Mouse (Mus musculus) MEL (cell line): ENCODE measurements around the gene Atg5. TPM values are rescaled to one million over a fixed set of nuclear protein-coding genes. Genes with fewer than 3 reads are reported as not detected.
"Not testable (repeated sequence)": the region's sequence is repeated elsewhere in the genome, so short reads cannot be mapped to it uniquely, and the experiment has no call there.

Experiments
- DNase-seq: peaks from one replicate; pipeline ENCODE4 v3.0.0; 2011; ENCODE audit warnings: low read depth, low spot score
- H3K27ac ChIP-seq: 2 replicates; pipeline ENCODE4 v1.5.1; 2012; ENCODE audit warnings: low read depth, mild to moderate bottlenecking, control low read depth, low read length, moderate library complexity; ENCODE audit not compliant: control insufficient read depth
- H3K27me3 ChIP-seq, 2 experiments: fragments of 150-350 bp in 1 of 2; sonication (generic) in 1 of 2; 2 replicates each; pipeline ENCODE4 v1.6.1; 2012; ENCODE audit warnings: low read length in 2 of 2, mild to moderate bottlenecking in 2 of 2, improper control_type of control experiment in 1 of 2, moderate library complexity in 1 of 2; ENCODE audit not compliant: insufficient read depth in 2 of 2, control insufficient read depth in 1 of 2
- H3K36me3 ChIP-seq, 2 experiments: 2 replicates each; pipeline ENCODE4 v1.6.1; 2012 to 2014; ENCODE audit warnings: low read length in 2 of 2, improper control_type of control experiment in 1 of 2, inconsistent platforms in 1 of 2, mild to moderate bottlenecking in 1 of 2; ENCODE audit not compliant: insufficient read depth in 2 of 2, control insufficient read depth in 1 of 2
- H3K4me1 ChIP-seq, 2 experiments: fragments of 150-350 bp in 1 of 2; sonication (generic) in 1 of 2; 2 replicates each; pipeline ENCODE4 v1.6.1; 2012; ENCODE audit warnings: low read length in 2 of 2, improper control_type of control experiment in 1 of 2, mild to moderate bottlenecking in 1 of 2; ENCODE audit not compliant: insufficient read depth in 2 of 2, control insufficient read depth in 1 of 2
- H3K4me3 ChIP-seq, 2 experiments: fragments of 150-350 bp in 1 of 2; sonication (generic) in 1 of 2; 2 replicates each; pipeline ENCODE4 v1.5.1; 2012; ENCODE audit warnings: low read depth in 2 of 2, low read length in 2 of 2, mild to moderate bottlenecking in 2 of 2, moderate library complexity in 2 of 2, control low read depth in 1 of 2, improper control_type of control experiment in 1 of 2; ENCODE audit not compliant: control insufficient read depth in 1 of 2, insufficient read depth in 1 of 2
- H3K79me2 ChIP-seq: 2 replicates; pipeline ENCODE4 v1.6.1; 2012; ENCODE audit warnings: mild to moderate bottlenecking, low read length, moderate library complexity; ENCODE audit not compliant: control insufficient read depth, poor library complexity, insufficient read depth
- H3K9ac ChIP-seq: 2 replicates; pipeline ENCODE4 v1.6.1; 2012; ENCODE audit warnings: low read depth, mild to moderate bottlenecking, control low read depth, low read length, moderate library complexity; ENCODE audit not compliant: control insufficient read depth, poor library complexity, severe bottlenecking
- H3K9me3 ChIP-seq: fragments of 150-350 bp; sonication (generic); replicated peaks from 2 replicates; pipeline ENCODE4 v1.6.1; 2012; ENCODE audit warnings: mild to moderate bottlenecking, low read length, improper control_type of control experiment, moderate library complexity; ENCODE audit not compliant: insufficient read depth
- BHLHE40 ChIP-seq: IDR thresholded peaks from 2 replicates; pipeline ENCODE4 v1.6.1; 2012; ENCODE audit warnings: low read depth, mild to moderate bottlenecking, inconsistent platforms, low read length, improper control_type of control experiment, borderline replicate concordance
- EP300 ChIP-seq, 2 experiments: IDR thresholded peaks; 2 replicates each; pipeline ENCODE4 v1.6.1; 2011; ENCODE audit warnings: improper control_type of control experiment in 2 of 2, low read length in 2 of 2, low read depth in 1 of 2, mild to moderate bottlenecking in 1 of 2
- ETS1 ChIP-seq: IDR thresholded peaks from 2 replicates; pipeline ENCODE4 v1.6.1; 2012; ENCODE audit warnings: low read depth, mild to moderate bottlenecking, inconsistent platforms, low read length, improper control_type of control experiment, moderate library complexity
- GATA1 ChIP-seq: IDR thresholded peaks from 2 replicates; pipeline ENCODE4 v1.6.1; 2011; ENCODE audit warnings: low read depth, low read length, improper control_type of control experiment
- HCFC1 ChIP-seq: IDR thresholded peaks from 2 replicates; pipeline ENCODE4 v1.6.1; 2012; ENCODE audit warnings: low read depth, mild to moderate bottlenecking, inconsistent platforms, low read length, improper control_type of control experiment, moderate library complexity
- JUND ChIP-seq: IDR thresholded peaks from 2 replicates; pipeline ENCODE4 v1.6.1; 2011; ENCODE audit warnings: low read depth, mild to moderate bottlenecking, improper control_type of control experiment, low read length
- MAFK ChIP-seq: IDR thresholded peaks from 2 replicates; pipeline ENCODE4 v1.6.1; 2011; ENCODE audit warnings: low read depth, mild to moderate bottlenecking, low read length, improper control_type of control experiment, borderline replicate concordance
- MAX ChIP-seq: IDR thresholded peaks from 2 replicates; pipeline ENCODE4 v1.6.1; 2011; ENCODE audit warnings: low read length, improper control_type of control experiment
- MEF2A ChIP-seq: IDR thresholded peaks from 2 replicates; pipeline ENCODE4 v1.6.1; 2014; ENCODE audit warnings: low read depth, mild to moderate bottlenecking, inconsistent platforms, low read length, improper control_type of control experiment; ENCODE audit not compliant: poor library complexity, insufficient replicate concordance, severe bottlenecking; ENCODE audit errors: extremely low read depth
- MXI1 ChIP-seq: IDR thresholded peaks from 2 replicates; pipeline ENCODE4 v1.6.1; 2011; ENCODE audit warnings: mild to moderate bottlenecking, low read depth, low read length, improper control_type of control experiment
- MYB ChIP-seq: IDR thresholded peaks from 2 replicates; pipeline ENCODE4 v1.6.1; 2011; ENCODE audit warnings: mild to moderate bottlenecking, low read depth, low read length, improper control_type of control experiment
- MYC ChIP-seq: IDR thresholded peaks from 2 replicates; pipeline ENCODE4 v1.6.1; 2011; ENCODE audit warnings: low read depth, mild to moderate bottlenecking, low read length, improper control_type of control experiment, moderate library complexity
- RCOR1 ChIP-seq: IDR thresholded peaks from 2 replicates; pipeline ENCODE4 v1.6.1; 2012; ENCODE audit warnings: low read depth, mild to moderate bottlenecking, inconsistent platforms, low read length, improper control_type of control experiment
- SIN3A ChIP-seq: IDR thresholded peaks from 2 replicates; pipeline ENCODE4 v1.6.1; 2012; ENCODE audit warnings: low read length, improper control_type of control experiment, inconsistent platforms
- TAL1 ChIP-seq: IDR thresholded peaks from 2 replicates; pipeline ENCODE4 v1.6.1; 2012; ENCODE audit warnings: mild to moderate bottlenecking, inconsistent platforms, low read length, moderate library complexity, mixed read lengths
- TBP ChIP-seq: IDR thresholded peaks from 2 replicates; pipeline ENCODE4 v1.8.0; 2011; ENCODE audit warnings: low read depth, low read length, improper control_type of control experiment
- TCF12 ChIP-seq: IDR thresholded peaks from 2 replicates; pipeline ENCODE4 v1.6.1; 2014; ENCODE audit warnings: low read depth, mild to moderate bottlenecking, inconsistent platforms, low read length, improper control_type of control experiment, moderate library complexity
- USF2 ChIP-seq, 2 experiments: IDR thresholded peaks; 2 replicates each; pipeline ENCODE4 v1.6.1; 2011 to 2012; ENCODE audit warnings: improper control_type of control experiment in 2 of 2, low read length in 2 of 2, borderline replicate concordance in 1 of 2, inconsistent platforms in 1 of 2, low read depth in 1 of 2, mild to moderate bottlenecking in 1 of 2; ENCODE audit not compliant: insufficient read depth in 1 of 2
- polyA plus RNA-seq, 2 experiments: library from polyadenylated mRNA; stranded (reverse) in 1 of 2; unstranded in 1 of 2; fragments of >175 nt in 1 of 2; fragments of >200 nt in 1 of 2; gene quantifications; 2 replicates each; pipeline versions ENCODE4 v1.2.1 to v1.2.4; 2012; ENCODE audit warnings: low replicate concordance in 2 of 2, low read depth in 1 of 2; ENCODE audit not compliant: insufficient read length in 2 of 2, insufficient read depth in 1 of 2, missing spikeins in 1 of 2
- total RNA-seq: library from RNA; depleted of rRNA; stranded (reverse); fragments of 300-350 nt; gene quantifications from 2 replicates; pipeline ENCODE4 v1.2.3, GENCODE M21; 2012

The Atg5 gene
- total and polyA plus RNA-seq, 3 experiments, result 28.8 to 30.2 TPM; not detected in 1

GRCm38 (mm10) chr10:44336641-44337382 is 68.7 kb downstream of the Atg5 start:
- not testable (repeated sequence) for H3K4me3 ChIP-seq, H3K27me3 ChIP-seq, H3K9me3 ChIP-seq, H3K79me2 ChIP-seq, H3K9ac ChIP-seq
- Histone ChIP-seq H3K36me3 (peaks cover 0 to 27% of the 10 kb centered on the region in 2 experiments; a peak in 2 of 4 replicates), H3K4me1 (peaks cover 11 to 23% of the 10 kb centered on the region in 2 experiments), H3K27ac (peak overlapping the region; percentile 69)
- TF ChIP-seq SIN3A (peak; percentile 88), JUND (0 out of 2 replicates have a peak, but pooled peaks have one; percentile 17), RCOR1 (peak; percentile 93), MAX (peak; percentile 53; the same call in 1 of the 2 replicates), MEF2A (peak; percentile 87), HCFC1 (0 out of 2 replicates have a peak, but pooled peaks have one; percentile 34), MYB (peak; percentile 88), TCF12 (peak; percentile 93), GATA1 (peak; percentile 91), TBP (peak; percentile 10; the same call in 1 of the 2 replicates), MXI1 (peak; percentile 58; the same call in 1 of the 2 replicates), EP300 (IDR thresholded peaks at IDR 0.05; ENCODE audit: low read depth in 1 of 2, low read length in 2 of 2) (peak; percentile 88 to 92), ETS1 (peak; percentile 95), TAL1 (peak; percentile 79), MAFK (peak; percentile 75; the same call in 1 of the 2 replicates), MYC (peak; percentile 72), BHLHE40 (peak; percentile 52; the same call in 1 of the 2 replicates)
- DNase-seq, result peak; percentile 90

DNA sequence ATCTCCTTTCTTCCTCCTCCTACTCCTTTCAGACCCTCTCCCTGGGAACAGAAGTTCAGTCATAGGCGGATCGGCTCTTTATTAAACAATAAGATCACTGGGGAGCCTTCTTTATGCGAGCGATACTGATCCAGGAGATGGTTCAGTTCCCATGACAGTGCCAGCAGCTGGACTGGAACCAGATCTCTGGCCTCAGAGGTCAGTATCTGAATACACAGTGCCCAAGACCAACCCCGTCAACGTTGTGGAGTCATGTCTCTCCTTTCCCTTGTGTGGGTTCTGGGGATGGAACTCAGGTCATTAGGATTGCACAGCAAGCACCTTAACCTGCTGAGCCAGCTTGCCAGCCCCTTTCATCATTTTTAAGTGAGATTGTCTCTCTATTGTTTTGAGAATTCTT is 70.4 kb downstream of the Atg5 start:
- Histone ChIP-seq H3K27ac (no peak overlapping the region), H3K27me3 (no peaks in the 10 kb centered on the region), H3K79me2 (peaks cover 3% of the 10 kb centered on the region; the same call in 1 of the 2 replicates), H3K36me3 (peaks cover 0 to 22% of the 10 kb centered on the region in 2 experiments; a peak in 2 of 4 replicates), H3K9ac (no peak overlapping the region), H3K4me3 (no peak overlapping the region), H3K4me1 (peaks cover 9 to 18% of the 10 kb centered on the region in 2 experiments), H3K9me3 (no peaks in the 10 kb centered on the region)
- DNase-seq, result no peak
- no peak for TF ChIP-seq USF2 (IDR thresholded peaks at IDR 0.05; ENCODE audit: borderline replicate concordance in 1 of 2, insufficient read depth in 1 of 2, low read depth in 1 of 2, low read length in 2 of 2)
